Mouse (Mus musculus): Measurements from ENCODE around the gene Gm6793.

DNA sequence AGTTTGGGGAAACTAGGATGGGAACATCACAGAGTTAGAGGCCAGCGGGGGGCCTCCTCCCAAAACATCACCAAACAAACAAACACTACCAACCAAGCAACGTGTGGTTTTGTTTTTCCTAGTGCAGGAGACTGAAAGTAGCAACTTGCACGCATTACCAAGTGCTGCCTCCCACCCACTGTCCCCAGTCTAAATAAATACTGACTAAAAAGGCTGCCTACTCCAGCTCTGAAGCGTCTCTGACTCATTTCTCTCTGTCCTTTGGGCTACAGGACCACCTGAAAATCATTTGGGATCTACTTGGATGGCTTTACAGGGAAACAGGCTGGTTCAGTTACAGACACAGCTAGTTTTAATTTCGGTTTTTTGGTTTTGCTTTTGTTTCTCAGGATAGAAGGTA lies 50.5 kb downstream of the Gm6793 start:
- TF ChIP-seq CTCF (IDR thresholded peaks at IDR 0.05; ENCODE audit: low read depth): no peak
- no peak for TF ChIP-seq EP300 (IDR thresholded peaks at IDR 0.05; ENCODE audit: low read depth)
